Mouse (Mus musculus) CH12.LX (cell line): ENCODE results near the gene H60c. TPM values are rescaled to one million over a fixed set of nuclear protein-coding genes. Genes with fewer than 3 reads are reported as not detected.

Experiments
- DNase-seq: peaks from one replicate; pipeline ENCODE4 v3.0.0-alpha.2; 2013; ENCODE audit errors: extremely low read depth
- H3K27ac ChIP-seq: 2 replicates; pipeline ENCODE4 v1.5.1; 2012; ENCODE audit warnings: low read depth, mild to moderate bottlenecking, control low read depth, moderate library complexity; ENCODE audit not compliant: insufficient read depth
- H3K27me3 ChIP-seq: replicated peaks from 2 replicates; pipeline ENCODE3; 2012; ENCODE audit warnings: inconsistent platforms
- H3K36me3 ChIP-seq, 2 experiments: replicated peaks in 1 of 2; 2 replicates each; pipeline versions ENCODE3 to v1.6.1; 2012; ENCODE audit warnings: inconsistent platforms in 1 of 2, low read length in 1 of 2, mild to moderate bottlenecking in 1 of 2, mixed read lengths in 1 of 2, moderate library complexity in 1 of 2; ENCODE audit not compliant: control insufficient read depth in 1 of 2, insufficient read depth in 1 of 2
- H3K4me1 ChIP-seq, 2 experiments: 2 replicates each; pipeline ENCODE4 v1.6.1; 2012; ENCODE audit warnings: inconsistent platforms in 1 of 2, moderate library complexity in 1 of 2; ENCODE audit not compliant: insufficient read depth in 2 of 2, control insufficient read depth in 1 of 2
- H3K4me2 ChIP-seq: 2 replicates; pipeline ENCODE4 v1.6.1; 2012; ENCODE audit warnings: low read depth, mild to moderate bottlenecking, control low read depth; ENCODE audit not compliant: poor library complexity, insufficient read depth, severe bottlenecking
- H3K4me3 ChIP-seq, 3 experiments: fragments of 150-350 bp in 1 of 3; sonication (generic) in 1 of 3; replicated peaks in 1 of 3; 2 replicates each; pipeline versions ENCODE3 to v1.5.1; 2011 to 2012; ENCODE audit warnings: low read depth in 2 of 3, low read length in 2 of 3, mild to moderate bottlenecking in 2 of 3, moderate library complexity in 2 of 3, control low read depth in 1 of 3, improper control_type of control experiment in 1 of 3, inconsistent platforms in 1 of 3, mixed read lengths in 1 of 3; ENCODE audit not compliant: poor library complexity in 1 of 3
- H3K79me2 ChIP-seq: replicated peaks from 2 replicates; pipeline ENCODE4 v1.6.1; 2012; ENCODE audit warnings: mild to moderate bottlenecking, moderate library complexity; ENCODE audit not compliant: control insufficient read depth, poor library complexity, insufficient read depth, severe bottlenecking; ENCODE audit errors: extremely low read depth
- H3K9ac ChIP-seq: 2 replicates; pipeline ENCODE4 v1.6.1; 2012; ENCODE audit warnings: low read depth, mild to moderate bottlenecking, control low read depth, moderate library complexity; ENCODE audit not compliant: insufficient read depth
- H3K9me3 ChIP-seq: replicated peaks from 2 replicates; pipeline ENCODE3; 2012; ENCODE audit warnings: low read length, inconsistent platforms, mixed read lengths
- ELF1 ChIP-seq: IDR thresholded peaks from 2 replicates; pipeline ENCODE4 v1.6.1; 2014; ENCODE audit warnings: low read depth, mild to moderate bottlenecking, inconsistent platforms, low read length, improper control_type of control experiment
- ETS1 ChIP-seq: conservative IDR thresholded peaks from 2 replicates; pipeline ENCODE4 v1.6.1; 2012; ENCODE audit warnings: low read depth, mild to moderate bottlenecking, inconsistent platforms, low read length, improper control_type of control experiment, moderate library complexity
- JUND ChIP-seq: conservative IDR thresholded peaks from 2 replicates; pipeline ENCODE4 v1.6.1; 2011; ENCODE audit warnings: low read depth, low read length, improper control_type of control experiment
- MYC ChIP-seq: IDR thresholded peaks from 2 replicates; pipeline ENCODE4 v1.6.1; 2011; ENCODE audit warnings: low read depth, mild to moderate bottlenecking, improper control_type of control experiment, low read length
- SMC3 ChIP-seq: IDR thresholded peaks from 2 replicates; pipeline ENCODE4 v1.6.1; 2011; ENCODE audit warnings: low read depth, low read length, improper control_type of control experiment
- USF1 ChIP-seq: IDR thresholded peaks from 2 replicates; pipeline ENCODE4 v1.6.1; 2014; ENCODE audit warnings: low read depth, mild to moderate bottlenecking, inconsistent platforms, low read length, improper control_type of control experiment
- ZKSCAN1 ChIP-seq: IDR thresholded peaks from 2 replicates; pipeline ENCODE4 v1.6.1; 2012; ENCODE audit warnings: low read depth, inconsistent platforms, low read length, improper control_type of control experiment, borderline replicate concordance
- dilution Hi-C: fragments of 300-500 bp; cut with MboI; formaldehyde crosslinking; loops from 2 replicates; pipeline ENCODE4 v1.14.3; 2020; ENCODE audit warnings: low sequenced_read_pairs; ENCODE audit not compliant: extremely low pct_unique_long_range_greater_than_20kb, extremely low pct_ligation_motif_present
- in situ Hi-C: fragments of 300-500 bp; cut with MboI; formaldehyde crosslinking; loops from 3 replicates; pipeline ENCODE4 v1.14.3; 2019; ENCODE audit warnings: low sequenced_read_pairs, low pct_ligation_motif_present, low pct_unique_long_range_greater_than_20kb, mixed read lengths
- polyA plus RNA-seq: library from polyadenylated mRNA; unstranded; fragments of >175 nt; gene quantifications from 2 replicates; pipeline ENCODE4 v1.2.1, GENCODE M21; 2012; ENCODE audit warnings: low read depth; ENCODE audit not compliant: insufficient read length
- total RNA-seq, 2 experiments: library from RNA; depleted of rRNA; stranded (reverse); fragments of 300-350 nt in 1 of 2; fragments of >200 nt in 1 of 2; gene quantifications; 2 replicates each; pipeline ENCODE4 v1.2.3; 2012 to 2014

Gene H60c
- total and polyA plus RNA-seq, 3 experiments: not detected

DNA sequence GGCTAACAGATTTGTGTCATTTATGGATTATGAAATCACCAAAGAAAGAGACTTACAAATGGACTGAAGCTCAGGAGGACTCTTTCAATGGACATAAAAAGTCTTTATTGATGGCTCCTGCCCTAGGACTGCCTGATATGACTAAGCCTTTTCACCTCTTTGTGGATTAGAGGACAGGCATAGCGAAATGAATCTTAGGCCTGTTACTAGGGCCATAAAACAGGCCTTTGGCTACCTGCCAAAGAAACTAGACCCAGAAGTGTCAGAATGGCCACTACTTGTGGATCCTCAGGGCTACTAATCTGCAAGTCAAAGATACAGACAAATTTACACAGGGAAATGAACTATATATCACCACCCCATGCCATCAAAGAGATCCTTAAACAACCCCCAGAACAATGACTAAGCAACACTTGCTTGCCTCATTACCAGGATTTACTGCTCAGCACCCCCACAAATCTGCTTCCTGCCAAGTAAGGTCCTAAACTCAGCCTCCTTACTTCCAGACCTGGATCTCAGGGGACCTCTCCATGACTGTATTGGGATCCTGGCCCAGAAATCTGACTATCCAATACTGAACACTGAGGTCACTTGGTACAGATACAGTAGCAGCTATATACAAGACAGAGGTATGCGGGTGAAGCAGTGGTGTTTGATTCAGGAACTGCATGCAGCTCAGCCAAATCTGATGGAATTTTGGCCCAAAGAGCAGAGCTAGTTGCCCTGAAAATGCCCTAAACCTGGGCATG, 39.0 kb downstream of the H60c start:
- in situ Hi-C loops: no loop called here
- dilution Hi-C loops: no loop called here

More for the DNA sequence above, 39.0 kb downstream of the H60c start:
- no peak for DNase-seq
- no peak overlapping the region for H3K9ac ChIP-seq
- no peaks in the 10 kb centered on the region for H3K36me3 ChIP-seq
- H3K9me3 ChIP-seq: no peaks in the 10 kb centered on the region
- TF ChIP-seq SMC3 (no peak), ZKSCAN1 (no peak), ETS1 (no peak), USF1 (no peak), ELF1 (no peak), JUND (no peak), MYC (no peak)
- TF ChIP-seq, all 38 proteins: peak for 0
- Histone ChIP-seq H3K79me2 (no peaks in the 10 kb centered on the region), H3K4me3 (no peak overlapping the region), H3K4me2 (no peak overlapping the region), H3K27ac (no peak overlapping the region), H3K27me3 (no peaks in the 10 kb centered on the region), H3K4me1 (peaks cover 0 to 6% of the 10 kb centered on the region in 2 experiments; a peak in 1 of 4 replicates)

Other genes with a start within 250 kb of the H60c start
- not detected in 2 replicates for gene Ppp1r14c, start 98.3 kb upstream of the H60c start, total RNA-seq (2012; rRNA removed)
- gene Ppp1r14c, start 98.3 kb upstream of the H60c start, total RNA-seq (2014; rRNA removed): not detected in 2 replicates
- not detected in 2 replicates for gene Ppp1r14c, start 98.3 kb upstream of the H60c start, polyA plus RNA-seq